Mouse (Mus musculus) heart, adult 2 months (tissue): ENCODE measurements at regions not wholly inside any gene's neighbourhood (a gene's known extent, or its start where the extent isn't known, plus 50 kb on each side); places are given as distances from the start of the nearest gene placed in this dataset.

Source experiments
- CTCF ChIP-seq: fragments of 200-600 bp; IDR thresholded peaks from 2 replicates; pipeline ENCODE4 v1.8.1; 2022; ENCODE audit warnings: antibody characterized with exemption, mild to moderate bottlenecking, moderate library complexity
- EP300 ChIP-seq: fragments of 200-500 bp; IDR thresholded peaks from 2 replicates; pipeline ENCODE4 v1.6.1; 2011; ENCODE audit warnings: low read depth, low read length, control low read depth; ENCODE audit not compliant: insufficient read depth
- POLR2A ChIP-seq: fragments of 200-500 bp; IDR thresholded peaks from 2 replicates; pipeline ENCODE4 v1.6.1; 2011; ENCODE audit warnings: mild to moderate bottlenecking, low read depth, low read length, control low read depth; ENCODE audit not compliant: insufficient read depth

DNA sequence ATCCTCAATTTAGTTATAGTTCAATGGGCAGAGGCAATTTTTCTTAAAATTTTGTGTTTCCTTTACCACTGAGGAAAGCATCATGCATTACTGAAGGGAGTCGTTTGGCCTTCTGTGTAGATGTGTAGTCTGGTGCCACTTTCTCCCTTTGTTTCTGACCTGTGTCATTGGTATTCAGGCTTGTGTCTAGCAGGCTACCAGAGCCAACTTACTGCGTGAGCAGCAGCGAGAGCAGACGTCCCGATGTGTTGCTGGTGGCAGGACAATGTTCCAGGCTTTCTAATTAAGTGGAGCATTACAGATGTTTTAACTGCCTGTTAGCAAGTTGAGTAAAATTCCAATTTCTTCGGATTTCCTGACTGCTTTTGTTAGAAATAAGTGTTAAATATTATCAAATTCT, 482.2 kb downstream of the Dok5 start:
- TF ChIP-seq EP300 (no peak), CTCF (no peak), POLR2A (no peak)
